Mouse (Mus musculus) urinary bladder, postnatal 10 days (tissue): ENCODE measurements around the gene Dirc2.

Experiments
- DNase-seq: peaks from one replicate; pipeline ENCODE4 v3.0.0; 2022; ENCODE audit warnings: low spot score

Gene Dirc2

DNA sequence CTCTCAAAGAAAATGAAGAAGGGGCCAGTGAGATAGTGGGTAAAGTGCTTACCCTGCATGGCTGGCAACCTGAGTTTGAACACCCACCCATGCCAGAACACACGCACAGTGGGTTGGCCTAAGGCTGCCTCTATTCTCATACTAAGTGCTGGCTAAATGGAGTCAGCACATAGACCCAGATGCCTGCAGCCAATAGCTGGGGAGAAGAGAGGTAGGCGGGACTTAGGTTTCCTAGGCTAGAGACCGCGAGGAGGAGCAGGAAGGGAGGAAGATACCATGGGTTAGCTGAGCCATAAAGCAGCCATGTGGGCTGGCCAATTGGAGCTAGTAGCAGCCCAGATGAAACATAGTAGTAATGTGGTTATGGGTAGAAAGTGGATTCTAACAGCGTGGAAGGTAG is 3.4 kb upstream of the Dirc2 start:
- no peak for DNase-seq

DNA sequence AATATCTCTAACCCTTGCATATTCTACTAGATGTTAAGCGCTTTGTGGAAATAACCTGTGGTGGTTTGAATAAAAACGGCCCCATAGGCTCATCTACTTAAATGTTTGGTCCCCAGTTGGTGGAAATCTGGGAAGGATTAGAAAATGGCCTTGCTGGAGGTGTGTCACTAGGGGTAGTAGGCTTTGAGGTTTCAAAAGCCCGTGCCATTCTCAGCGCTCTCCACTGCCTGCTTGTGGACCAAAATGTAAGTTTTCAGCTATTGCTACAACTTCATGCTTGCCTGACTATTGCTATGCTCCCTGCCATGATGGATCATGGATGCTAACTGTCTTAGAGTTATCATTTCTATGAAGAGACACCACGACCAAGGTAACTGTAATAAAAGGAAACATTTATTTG is 2.5 kb upstream of the Dirc2 start:
- no peak for DNase-seq

DNA sequence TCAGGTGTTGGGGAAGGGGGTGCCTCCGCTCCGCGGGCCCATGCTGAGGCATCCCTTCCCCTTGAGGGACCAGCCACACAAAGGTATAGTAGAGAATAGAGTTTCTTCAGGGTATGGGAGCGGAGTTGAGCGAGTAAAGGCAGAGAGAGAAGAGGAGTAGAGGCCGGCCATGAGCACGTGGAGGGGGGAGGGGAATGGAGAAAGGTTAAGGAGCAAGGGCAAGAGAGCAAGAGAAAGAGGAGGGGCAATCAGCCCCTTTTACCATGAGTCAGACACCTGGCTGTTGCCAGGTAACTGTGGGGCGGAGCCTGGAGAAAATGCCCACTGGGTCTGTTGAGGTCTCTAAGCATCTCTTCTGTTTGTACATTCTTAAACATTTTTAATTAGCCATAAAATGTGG is 2.0 kb upstream of the Dirc2 start:
- no peak for DNase-seq

DNA sequence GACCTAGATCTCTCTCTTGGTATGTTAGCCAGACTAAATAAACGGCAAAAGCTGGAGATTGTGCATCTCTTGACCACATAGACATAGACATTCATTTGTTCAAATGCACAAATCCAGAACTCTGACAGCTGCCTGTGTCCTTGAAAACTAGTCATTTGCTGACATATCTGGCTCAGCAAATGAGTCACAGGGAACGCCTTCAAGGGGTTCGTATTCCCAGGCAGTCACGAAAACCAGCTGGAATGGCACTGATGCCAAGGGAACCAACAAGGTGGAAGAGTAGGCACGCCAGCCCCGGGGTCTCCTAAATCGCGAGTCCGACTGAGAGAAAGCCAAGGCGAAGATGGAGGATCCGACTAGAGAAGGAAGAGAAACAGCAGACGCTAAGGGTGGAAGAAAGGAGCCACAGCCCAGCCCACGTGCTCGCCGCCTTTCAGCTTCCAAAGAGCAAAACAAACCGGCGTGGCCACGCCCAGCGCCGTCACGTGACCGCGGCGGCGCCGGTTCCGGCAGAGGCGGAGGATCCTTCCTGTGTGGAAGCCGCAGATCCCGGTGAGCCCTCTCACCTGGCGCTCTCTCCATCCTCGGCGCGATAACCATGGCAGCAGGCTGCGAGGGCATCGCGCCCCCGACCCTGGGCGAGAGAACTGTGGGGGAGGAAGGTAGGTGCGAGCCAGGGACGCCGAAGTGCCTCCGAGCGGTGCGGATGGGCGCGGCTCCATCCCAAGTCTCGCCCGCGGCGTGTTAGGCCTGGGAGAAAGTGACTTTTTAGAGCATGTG is 912 bp upstream of the Dirc2 start, which contains the start of gene Hspbap1:
Hspbap1 (plus strand) TSS at position 498 of the 780 bp plus-strand sequence.
- DNase-seq = peak; percentile 51

DNA sequence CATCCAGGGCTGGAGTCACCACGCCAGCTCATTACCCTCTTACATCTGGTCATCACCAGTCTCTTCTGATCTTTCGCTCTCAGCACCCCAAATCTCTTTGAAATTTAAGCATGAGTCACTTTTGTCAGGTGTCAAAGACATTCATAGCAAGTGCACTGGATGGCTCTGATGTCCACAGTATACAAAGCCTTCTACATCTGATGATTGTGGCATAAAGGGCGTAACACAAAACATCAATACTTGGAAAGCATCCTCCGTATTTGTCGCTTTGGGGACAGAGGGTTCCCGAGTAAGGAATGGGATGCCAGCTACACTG is 729 bp downstream of the Dirc2 start:
- DNase-seq = no peak

DNA sequence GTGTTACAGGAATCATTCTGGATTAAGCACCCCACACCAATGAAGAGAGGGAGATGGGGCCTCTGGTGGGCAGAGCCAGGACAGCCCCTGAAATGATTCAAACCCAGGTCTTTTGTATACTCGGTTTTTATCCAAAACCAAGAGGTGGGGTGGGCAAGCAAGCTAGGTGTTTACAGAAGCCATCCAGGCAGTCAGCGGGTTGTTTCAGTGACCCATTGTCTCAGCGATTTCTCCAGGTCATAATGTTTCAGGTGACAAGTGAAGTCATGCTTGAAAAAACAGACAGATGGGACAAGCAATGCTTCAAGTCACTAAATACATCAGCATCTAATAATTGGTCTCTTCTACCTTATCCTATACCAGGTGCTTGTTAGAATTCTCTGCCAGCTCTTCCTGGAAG is 2.8 kb downstream of the Dirc2 start:
- DNase-seq = no peak

DNA sequence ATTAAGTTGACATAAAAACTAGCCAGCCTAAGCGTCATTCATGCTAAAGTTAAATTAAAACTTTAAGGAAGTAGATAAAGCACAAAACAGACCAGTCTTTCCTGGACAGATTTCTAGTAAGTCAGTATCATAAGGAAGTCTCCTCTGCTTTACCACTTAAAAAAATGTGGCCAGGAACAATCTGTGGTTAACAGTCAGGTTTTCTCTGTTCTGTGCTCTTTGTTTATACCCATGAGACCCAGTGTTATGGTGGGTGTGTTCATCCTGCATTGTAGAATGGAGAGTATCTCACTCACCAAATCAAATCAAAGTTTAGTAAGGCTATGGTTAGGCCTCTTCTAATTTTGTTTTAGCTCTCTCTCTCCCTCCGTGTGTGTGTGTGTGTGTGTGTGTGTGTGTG is 3.7 kb downstream of the Dirc2 start:
- no peak for DNase-seq

DNA sequence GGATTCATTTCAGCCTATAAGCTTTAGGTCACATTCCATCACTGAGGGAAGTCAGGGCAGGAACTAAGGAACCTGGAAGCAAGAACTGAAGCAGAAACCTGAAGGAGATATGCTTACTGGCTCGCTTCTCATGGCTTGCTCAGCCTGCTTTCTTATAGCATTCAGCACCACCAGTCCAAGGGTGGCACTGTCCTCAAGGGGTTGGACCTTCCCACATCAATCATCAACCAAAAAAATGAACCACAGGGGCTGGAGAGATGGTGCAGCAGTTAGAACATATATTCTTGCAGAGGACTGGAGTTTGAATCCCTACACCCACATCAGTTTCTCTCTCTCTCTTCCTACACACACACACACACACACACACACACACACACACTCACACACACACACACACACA is 4.2 kb downstream of the Dirc2 start:
- no peak for DNase-seq

DNA sequence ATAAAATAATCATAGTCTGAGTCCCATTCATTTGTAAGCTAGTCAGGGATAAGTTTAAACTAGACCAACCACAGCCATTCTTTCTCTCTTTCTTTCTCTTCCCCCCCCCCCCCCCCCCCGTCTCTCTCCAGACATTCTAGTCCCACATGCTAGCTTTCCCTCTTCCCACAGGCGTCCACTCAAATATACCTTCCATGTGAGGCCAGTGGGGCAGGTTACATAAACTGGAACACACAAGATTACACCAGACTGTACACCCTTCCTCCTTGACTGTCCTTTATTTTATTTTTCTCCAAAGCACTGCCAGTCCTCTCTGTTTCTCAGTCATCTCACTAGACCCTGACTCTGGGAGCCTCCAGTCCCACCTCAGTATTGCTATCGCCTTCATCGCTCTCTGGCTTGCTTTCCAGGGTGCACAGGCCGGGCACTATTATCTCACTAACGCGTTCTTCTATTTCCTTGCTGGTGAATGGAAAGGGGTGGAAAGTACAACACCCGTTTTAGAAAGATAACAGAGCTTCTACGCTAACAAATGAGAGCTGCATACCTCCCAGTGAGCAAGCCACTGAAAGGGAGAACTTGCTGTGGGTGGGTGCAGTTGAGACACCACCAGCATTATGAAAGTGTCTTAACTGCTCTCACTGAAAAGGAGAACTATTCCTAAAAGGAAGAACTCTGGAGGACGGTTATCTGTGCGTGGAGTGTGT is 5.4 kb downstream of the Dirc2 start:
- DNase-seq = no peak

DNA sequence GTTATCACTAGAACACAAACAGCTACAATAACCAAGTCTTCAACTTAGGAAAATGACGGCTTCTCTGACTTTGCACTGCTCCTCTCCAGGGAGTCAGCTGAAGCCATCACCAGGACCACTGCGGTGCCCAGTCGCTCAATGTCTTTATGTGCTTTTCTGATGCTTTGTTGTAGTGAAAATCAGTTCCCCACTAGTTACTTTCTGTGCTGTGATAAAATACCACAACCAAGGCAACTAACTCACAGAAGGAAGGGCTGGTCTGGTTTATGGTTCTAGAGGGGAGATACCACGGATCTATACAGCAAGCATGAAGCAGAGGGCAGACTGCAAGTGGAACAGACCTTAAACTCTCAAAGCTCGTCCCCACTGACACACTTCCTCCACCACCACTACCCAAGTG is 9.8 kb downstream of the Dirc2 start:
- no peak for DNase-seq

DNA sequence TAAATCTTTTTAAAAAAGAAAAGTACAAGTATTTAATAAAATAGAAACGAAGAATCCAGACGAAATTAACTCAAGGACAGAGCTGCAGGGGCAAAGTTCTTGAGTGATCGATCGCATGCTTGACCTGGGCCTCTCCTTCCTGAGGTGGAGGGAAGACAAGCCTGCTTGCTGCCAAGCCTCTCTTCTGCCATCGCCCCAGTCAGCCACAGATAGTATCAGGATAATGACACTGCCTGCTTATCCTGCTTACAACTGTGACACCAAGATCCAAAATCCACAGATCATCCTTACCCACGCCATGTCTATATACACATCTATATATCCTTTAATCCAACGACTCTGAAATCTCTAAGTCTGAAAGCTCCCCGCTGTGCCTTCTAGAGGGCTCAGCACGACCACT is 12.5 kb downstream of the Dirc2 start:
- no peak for DNase-seq

DNA sequence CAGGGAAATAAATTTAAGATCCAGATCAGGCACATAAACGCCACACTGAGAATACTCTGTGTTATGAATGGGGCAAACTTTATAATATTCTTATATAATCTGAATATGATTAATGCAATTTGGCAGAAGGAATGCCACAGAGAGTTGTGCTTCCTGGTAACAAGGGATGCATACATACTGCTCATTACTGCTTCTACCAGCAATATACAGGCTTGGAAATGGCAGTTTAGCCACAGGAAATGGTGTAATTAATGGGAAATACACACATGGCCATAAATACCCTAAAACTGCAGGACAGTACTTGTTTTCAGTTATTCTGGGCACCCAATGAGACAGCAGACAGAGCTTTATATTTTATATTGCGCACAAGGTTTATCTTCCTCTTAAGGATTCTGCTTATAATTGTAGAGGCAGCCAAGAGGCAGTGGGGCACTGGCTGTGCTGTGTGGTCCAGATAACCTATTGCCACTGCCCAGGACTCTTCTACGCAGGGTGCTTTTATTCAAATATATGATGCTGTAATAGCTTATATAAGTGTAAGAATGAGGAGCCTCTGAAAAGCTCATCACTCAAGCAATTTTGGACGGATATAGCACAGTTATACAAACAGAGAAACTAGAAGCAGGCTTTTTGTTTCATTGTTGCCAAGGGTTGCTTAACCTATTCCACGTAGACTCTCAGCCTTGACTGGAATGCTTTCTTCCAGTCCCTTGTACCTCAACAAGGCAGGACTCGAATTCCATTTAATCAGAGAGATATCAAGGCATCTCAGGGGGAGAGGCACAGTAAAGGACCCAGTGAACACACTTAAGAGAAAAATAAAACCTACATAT is 13.4 kb downstream of the Dirc2 start:
- no peak for DNase-seq

DNA sequence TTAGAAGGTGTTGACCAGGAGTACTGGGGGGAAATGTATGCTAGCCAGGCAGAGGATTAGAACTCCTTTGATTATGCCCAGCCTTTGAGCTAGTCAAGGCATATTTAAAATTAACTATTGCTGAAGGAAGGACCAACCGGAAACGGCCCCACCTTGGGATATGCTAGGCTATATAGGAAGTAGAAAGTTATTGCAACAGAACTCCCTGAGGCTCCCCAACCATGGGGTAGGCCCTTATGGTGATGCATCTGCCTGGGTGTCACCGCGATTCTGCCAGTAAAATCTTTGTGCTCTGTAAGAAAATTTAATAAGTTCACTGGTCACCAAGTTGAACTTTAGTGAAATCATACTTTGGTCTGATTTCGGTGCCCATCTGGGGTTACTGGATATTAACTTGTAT is 15.2 kb downstream of the Dirc2 start:
- DNase-seq = no peak

DNA sequence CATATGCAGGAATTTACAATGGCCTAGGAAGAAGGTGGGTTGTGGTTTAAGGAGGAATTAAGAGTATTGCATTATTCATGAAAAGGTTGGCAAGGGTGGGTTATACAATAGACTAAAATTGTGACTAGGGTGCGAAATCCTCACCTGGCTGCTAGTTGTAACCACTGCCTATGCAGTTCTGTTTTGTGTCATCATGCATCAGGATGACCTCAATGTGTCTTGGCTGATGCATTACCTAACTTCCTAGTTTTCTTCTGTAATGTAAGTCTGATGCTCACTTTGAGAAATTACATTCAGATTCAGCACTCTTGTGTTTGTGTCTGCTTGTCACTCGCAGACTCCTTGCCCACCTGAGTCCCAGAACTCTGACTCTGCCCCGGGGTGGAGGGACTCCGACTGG is 17.3 kb downstream of the Dirc2 start:
- DNase-seq = no peak

DNA sequence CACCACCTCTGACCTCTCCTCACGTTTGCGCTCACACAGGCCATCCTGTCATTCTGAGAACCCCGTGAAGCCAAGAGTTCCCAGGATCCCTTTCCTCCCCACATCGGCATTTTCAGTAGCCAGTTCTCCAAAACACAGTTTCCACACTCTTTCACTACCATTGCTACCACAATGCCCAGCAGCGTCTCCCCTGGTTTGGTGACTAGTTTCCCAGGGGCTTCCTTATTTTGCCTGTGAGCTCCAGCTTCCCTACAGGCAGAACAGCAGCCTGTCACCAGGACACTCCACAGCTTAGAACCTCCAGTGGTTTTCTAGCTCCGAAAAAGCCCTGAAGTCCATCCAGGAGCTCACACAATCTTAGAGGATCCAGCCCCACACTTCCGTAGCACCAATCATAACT is 19.8 kb downstream of the Dirc2 start:
- no peak for DNase-seq

DNA sequence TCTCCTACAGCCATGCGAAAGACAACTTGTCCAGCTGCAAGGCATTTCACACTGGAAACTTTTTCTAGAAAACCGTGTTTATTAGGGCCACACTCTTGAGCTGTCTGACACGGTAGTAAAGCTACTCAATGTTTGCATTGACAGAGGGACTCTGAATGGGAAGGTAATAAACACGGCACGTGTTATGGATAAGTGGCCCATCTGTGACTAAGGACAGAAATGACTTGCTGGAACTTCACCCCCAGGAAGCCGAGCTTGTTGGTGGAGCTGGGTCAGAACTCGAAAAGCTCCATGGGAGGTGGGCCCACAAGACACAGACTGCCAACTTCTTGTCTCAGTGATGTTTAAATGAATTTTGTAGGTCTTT is 20.9 kb downstream of the Dirc2 start:
- DNase-seq = no peak

DNA sequence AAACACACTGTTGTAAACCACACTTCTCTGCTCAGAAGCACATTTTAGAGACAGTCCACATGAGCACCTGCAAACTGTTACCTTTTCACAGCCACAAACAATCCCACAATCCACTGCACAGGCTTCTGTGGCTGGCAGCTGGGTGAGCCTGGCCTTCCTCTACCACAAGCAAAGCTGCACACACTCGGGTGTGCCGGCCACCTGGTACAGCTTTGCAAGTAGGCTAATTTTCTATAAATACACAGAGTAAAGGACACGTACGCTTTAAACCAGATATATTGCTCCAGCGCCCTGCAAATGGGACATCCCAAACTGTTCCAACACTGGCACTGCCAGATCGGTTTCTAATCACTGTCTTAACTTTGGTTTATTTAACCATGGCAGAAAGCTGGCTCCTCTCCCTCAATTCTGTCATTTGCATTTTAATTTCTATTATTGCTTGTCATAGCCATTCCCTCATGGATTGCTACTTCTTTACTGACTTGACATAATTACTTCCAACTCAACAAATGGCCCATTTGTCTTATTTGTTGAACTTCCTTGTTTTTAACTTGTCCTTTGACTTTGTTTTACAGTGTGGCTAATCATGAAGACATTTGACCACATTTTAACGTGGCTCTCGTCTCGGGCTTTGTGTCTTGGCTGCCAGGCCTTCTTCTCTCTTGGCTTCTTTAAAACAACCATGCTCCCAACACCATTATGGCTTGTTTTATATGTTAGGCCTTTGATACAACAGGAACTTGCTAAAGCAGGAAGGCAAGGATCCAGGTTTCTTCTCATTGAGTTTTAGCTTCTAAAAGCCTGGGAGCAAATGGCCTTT is 21.5 kb downstream of the Dirc2 start:
- no peak for DNase-seq

DNA sequence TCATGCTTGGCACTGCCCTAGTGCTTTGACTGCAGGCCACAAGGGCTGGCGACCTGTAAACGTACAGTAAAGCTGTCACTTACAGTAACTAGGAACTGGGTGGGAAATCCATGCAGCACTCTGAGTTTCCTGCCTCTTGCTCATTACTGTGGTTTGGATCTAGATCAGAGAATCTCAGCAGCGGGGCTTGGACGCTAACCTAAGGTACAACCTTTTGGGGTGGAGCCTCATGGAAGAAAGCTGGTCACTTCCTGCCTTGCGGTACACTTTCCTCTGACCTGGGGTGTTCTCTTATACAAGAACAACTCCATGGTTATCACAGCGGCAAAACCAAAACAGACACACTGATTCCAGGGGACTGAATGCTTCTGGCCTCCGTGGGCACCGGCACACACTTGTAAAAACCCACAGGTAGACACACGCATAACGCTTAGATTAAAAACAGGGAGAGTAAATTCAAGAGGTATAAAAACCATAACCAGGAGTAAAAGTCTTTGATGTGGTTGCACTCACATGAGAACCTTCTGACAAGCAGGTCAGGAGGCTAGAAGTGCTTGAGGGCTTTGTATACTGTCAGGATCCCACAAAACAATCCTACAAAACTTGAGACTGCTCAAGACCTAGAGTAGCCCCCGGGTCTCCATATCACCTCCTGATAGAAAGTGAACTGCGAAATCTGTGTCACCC is 26.8 kb downstream of the Dirc2 start:
- DNase-seq = no peak

DNA sequence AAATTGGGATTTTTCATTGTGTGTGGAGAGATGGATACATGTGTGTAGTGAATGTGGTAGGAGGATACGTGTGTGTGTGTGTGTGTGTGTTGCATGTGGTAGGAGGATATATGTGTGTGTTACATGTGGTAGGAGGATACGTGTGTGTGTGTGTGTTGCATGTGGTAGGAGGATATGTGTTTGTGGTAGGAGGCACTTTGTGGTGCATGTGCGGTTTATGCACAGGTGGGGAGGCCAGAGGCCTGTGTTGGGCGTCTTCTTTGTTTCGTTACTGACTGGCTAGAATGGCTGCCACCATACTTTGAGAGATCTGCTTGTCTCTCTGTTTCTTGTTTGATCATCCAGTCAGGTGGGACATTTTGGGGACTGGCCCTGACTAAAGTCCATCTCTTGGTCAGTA is 27.5 kb downstream of the Dirc2 start:
- DNase-seq = no peak

DNA sequence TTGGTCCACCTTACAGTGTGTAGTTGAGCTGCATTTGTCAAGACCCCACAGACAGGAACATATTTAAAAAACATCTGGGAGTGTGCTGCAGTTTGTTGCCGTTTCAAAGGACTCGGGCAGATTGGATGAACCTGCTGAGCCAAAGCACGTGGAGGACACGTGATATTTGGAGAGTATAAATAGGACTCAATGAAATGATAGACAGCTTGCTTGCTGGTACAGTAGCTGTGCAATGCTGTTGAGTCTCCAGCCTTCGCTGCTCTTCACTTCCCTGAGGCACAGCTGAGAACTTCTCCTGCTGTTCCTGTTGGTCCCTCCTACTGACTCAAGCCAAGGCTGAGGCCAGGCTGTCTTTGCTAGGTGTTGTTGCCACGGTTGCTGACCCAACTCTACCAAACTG is 28.2 kb downstream of the Dirc2 start:
- DNase-seq = no peak

DNA sequence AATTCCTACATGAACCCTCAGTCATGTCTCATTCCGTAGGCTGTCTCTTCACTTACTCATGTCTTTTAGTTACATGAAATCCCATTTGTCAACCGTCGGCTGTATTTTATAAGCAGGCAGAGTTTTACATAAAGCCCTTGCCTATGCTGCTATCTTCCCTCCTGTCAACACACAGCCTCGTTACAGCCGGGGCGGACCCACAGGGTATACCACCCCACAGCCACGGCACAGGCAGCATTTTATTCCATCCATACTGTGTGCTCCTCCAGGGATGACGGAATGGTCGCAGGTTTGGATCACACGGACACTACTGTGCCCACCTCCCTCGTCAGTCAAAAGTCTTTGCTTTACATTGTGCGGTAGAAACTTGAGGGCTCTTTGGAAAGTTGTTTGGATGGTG is 28.8 kb downstream of the Dirc2 start:
- no peak for DNase-seq

DNA sequence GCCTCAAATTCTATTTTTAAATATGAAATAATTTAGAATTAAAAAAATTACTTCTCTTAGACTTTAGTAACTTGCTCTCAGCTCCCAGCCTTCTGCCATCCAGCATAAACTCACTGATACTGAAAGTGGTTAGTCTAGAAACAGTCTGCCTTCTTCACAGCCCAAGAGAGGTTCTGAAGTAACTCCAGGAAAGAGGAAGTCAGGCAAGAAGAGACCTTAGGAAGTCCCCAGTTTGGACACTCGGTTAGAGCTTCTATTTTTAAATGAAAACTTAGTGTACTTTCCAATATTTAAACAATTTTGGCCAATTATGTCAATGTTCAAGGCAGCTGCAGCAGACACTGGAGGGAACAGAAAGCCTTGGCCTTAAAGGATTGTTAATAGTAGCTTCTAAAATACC is 29.6 kb downstream of the Dirc2 start:
- DNase-seq = no peak
